Mouse (Mus musculus): Measurements from ENCODE around the gene Foxm1.
A peak's percentile ranks its signal among the peaks of the same experiment; 100 is the strongest.
"Not testable (repeated sequence)": the region's sequence is repeated elsewhere in the genome, so short reads cannot be mapped to it uniquely, and the experiment has no call there.

Foxm1 gene

GRCm38 (mm10) chr6:128376371-128377085, 13.8 kb downstream of the Foxm1 start:
- no peak for DNase-seq (ENCODE audit: low read depth, low spot score)

GRCm38 (mm10) chr6:128379636-128380035, 16.9 kb downstream of the Foxm1 start:
- DNase-seq (ENCODE audit: low read depth, low spot score) = no peak

DNA sequence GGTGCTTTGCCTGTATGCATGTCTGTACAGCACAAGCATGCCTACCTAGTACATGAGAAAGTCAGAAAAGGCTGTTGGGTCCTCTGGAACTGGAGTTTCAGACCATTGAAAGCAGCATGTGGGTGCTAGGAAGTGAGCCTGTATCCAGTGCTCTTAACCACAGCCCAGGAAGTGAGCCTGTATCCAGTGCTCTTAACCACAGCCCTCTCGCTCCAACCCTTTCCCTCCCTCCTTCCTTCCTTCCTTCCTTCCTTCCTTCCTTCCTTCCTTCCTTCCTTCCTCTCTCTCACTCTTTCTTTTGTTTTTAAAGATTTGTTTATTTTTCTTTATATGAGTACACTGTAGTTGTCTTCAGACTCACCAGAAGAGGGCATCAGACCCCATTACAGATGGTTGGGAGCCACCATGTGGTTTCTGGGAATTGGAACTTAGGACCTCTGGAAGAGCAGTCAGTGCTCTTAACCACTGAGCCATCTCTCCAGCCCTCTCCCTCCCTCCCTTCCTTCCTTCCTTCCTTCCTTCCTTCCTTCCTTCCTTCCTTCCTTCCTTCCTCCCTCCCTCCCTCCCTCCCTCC, 17.9 kb downstream of the Foxm1 start:
- not testable (repeated sequence) for DNase-seq (ENCODE audit: low read depth, low spot score)

GRCm38 (mm10) chr6:128381254-128381653, 18.5 kb downstream of the Foxm1 start:
- no peak for DNase-seq (ENCODE audit: low read depth, low spot score)

- no peak for DNase-seq (ENCODE audit: low read depth, low spot score)
Observed at GRCm38 (mm10) chr6:128383752-128384151, 21.0 kb downstream of the Foxm1 start.

- no peak for DNase-seq (ENCODE audit: low read depth, low spot score)
Observed at GRCm38 (mm10) chr6:128385026-128385425, 22.3 kb downstream of the Foxm1 start.

GRCm38 (mm10) chr6:128389185-128389584, 26.4 kb downstream of the Foxm1 start:
- no peak for DNase-seq (ENCODE audit: low read depth, low spot score)

GRCm38 (mm10) chr6:128390683-128391082, 27.9 kb downstream of the Foxm1 start:
- no peak for DNase-seq (ENCODE audit: low read depth, low spot score)

- DNase-seq (ENCODE audit: low read depth, low spot score) = no peak
Observed at GRCm38 (mm10) chr6:128397574-128398261, 35.0 kb downstream of the Foxm1 start.

GRCm38 (mm10) chr6:128398996-128399395, 36.2 kb downstream of the Foxm1 start, which contains the start of gene Nrip2:
Nrip2 (plus strand) TSS chr6:128399296.
- DNase-seq (ENCODE audit: low read depth, low spot score) = no peak

DNA sequence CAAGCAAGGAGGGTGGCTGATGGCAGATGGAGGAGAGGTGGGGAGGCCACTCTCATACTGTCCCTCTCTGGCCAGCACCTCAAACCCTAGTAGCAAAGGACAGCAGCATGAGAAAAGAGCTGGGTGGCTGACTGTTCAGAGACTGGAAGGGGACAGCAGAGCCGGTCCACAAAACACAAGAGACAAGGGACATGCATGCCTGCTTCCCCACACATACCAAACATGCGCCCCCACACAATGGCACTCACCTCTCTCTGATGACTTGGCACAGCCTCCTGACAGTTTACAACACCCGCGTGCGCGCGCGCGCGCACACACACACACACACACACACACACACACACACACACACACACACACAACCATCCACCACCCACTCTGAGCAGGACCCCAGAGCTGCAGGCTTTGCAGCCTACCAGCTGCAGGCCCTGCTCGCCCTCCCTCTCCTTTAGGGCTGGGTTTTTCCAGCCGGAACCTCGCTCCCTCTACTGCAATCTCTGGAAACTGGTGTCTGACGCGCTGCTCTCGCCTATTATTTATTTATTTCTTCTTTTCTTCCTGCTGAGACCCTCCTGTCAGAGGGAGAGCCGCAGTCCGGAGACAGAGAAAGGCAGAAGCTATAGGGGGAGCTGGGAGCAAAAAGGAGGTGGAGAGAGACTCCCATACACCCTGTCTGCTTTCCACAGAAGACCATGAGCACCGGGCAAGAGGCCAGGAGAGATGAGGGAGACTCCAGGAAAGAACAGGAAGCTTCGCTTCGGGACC, 36.8 kb downstream of the Foxm1 start:
- no peak for DNase-seq (ENCODE audit: low read depth, low spot score)

DNA sequence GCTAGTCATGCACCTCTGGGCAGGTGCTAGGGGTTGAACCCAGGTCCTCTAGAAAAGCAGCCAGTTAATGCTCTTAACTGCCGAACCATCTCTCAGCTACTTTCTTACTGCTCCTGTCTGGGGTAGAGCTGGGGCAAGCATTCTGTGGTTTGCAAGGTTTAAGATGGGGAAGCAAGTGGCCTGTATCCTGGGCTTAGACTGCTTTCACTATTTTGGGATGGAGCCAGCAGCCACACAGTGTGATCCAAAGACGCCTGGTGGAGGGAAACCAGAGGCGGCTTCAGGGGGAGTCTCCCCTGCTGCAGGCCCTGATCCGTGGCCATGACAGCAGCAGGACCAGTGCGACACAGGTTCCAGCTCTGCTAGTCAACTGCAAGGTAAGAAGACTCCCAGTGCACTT, 41.9 kb downstream of the Foxm1 start:
- DNase-seq (ENCODE audit: low read depth, low spot score) = no peak

DNA sequence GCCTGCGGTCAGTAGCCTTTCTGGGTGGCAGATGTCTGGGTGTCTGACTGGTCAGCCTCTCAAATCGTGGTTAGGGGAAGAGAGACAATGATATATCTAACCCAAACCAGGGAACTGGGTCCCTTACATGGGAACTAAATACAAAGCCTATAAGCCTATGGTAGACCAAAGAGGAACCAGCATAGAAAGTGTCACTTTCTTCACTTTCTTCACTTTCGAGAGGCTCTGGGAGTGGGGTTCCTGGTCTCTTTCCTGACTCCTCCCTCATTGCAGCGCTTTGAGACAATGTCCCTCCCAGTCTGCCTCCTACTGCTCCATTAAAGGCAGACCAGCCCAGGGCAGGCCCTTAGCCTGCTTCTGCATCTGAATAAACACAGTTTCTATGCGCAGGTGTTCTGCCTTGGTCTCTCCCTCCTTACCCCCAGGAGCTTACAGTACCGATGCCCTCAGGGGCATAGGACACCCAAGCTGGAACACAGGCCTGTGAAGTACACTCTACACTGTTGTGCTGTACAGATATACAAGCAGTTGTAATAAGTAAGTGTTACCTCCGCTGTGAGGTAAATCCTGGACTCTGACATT, 45.9 kb downstream of the Foxm1 start:
- DNase-seq (ENCODE audit: low read depth, low spot score) = no peak

- DNase-seq (ENCODE audit: low read depth, low spot score) = no peak
Observed at GRCm38 (mm10) chr6:128410305-128410704, 47.5 kb downstream of the Foxm1 start.

GRCm38 (mm10) chr6:128411115-128411514, 48.3 kb downstream of the Foxm1 start:
- peak; percentile 61 for DNase-seq (ENCODE audit: low read depth, low spot score)

DNA sequence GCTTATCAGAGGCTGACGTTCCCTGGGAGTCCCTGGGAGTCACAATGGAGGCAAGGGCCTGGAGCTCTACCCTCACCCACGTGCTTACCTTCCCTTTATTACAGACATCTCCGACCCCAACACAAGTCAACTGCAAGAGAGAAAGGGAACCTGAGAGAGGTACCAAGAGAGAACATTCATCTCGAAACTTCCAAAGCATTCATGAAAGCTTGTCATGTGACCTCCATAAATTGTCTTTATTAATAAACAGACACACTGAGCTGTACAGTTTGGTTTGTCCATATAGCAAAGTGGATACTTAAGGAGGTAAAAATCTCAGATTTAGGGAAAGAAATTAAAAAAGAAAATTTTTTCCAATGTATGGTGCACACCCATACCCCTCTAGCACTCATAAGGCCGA, 53.4 kb downstream of the Foxm1 start:
- no peak for DNase-seq (ENCODE audit: low read depth, low spot score)

DNA sequence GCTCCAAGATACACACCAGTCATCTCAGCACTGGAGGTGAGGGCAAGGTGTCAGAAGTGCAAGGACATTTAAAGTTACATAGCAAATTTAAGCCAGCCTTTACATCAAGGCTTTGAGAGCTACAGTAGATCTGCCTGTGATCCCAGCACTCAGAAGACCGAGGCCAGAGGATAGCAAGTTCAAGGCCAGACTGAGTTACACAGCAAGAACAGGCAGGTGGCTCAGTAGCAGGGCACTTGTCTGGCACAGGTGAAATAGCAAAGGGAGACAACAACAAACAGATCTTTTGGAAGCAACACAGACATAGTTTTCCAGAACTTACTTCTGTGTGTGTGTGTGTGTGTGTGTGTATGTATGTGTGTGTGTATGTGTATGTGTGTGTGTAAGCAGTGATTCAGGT, 55.3 kb downstream of the Foxm1 start:
- no peak for DNase-seq (ENCODE audit: low read depth, low spot score)

GRCm38 (mm10) chr6:128421036-128421435, 58.3 kb downstream of the Foxm1 start:
- no peak for DNase-seq (ENCODE audit: low read depth, low spot score)

DNA sequence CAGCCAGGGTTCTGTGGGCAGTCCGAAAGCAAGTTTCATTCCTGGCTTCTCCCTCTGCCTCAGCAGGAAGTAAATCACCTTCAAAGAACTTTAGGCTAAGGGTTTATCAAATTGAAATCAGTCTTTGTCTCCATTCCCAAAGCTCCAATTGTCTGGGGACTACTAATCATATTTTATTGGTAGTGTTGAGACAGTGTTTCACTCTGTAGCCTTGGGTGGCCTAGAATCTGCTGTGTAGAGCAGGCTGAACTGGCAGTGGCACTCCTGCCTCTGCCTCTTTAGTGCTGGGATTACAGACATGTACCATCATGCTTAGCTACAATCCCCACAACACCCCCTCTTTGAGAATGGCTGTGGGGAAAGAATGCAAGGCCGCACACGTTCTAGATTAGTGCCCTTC, 58.7 kb downstream of the Foxm1 start:
- DNase-seq (ENCODE audit: low read depth, low spot score) = no peak

DNA sequence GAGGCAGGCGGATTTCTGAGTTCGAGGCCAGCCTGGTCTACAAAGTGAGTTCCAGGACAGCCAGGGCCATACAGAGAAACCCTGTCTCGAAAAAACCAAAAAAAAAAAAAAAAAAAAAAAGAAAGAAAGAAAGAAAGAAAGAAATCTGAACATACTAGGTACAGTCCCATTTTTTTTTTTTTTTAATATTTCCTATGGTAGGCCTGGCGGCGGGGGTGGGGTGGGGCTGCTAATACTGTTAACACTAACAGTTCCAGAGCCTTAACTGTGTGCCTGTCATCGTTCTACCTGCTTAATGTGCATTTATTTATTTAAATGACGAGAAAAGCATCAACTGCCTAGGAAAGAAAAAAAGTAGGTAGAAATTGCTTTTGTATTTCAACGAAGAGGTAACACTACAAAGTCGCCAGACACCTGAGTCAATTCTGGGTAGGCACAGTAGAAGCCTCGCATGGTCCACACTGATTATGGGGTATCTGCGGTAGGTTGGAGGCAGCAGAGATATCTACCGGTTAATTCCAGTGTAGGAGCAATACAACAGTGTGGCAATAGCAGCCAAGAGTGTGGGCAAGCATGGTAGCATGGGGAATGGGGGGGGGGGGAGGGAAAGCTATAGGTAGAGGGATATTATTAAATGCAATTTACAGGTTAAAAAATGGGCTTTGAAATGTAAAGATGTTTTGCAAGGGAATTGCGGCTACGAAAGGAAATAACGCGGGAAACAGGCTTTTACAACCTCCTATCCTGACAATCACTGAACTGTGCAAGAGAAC, 60.9 kb downstream of the Foxm1 start:
- DNase-seq (ENCODE audit: low read depth, low spot score) = no peak

All from WW6 (cell line).